Mouse (Mus musculus) urinary bladder, postnatal 10 days (tissue): ENCODE results near the gene Pitpnb.

ENCODE experiments used
- DNase-seq: peaks from one replicate; pipeline ENCODE4 v3.0.0; 2022; ENCODE audit warnings: low spot score

The Pitpnb gene

GRCm38 (mm10) chr5:111421424-111421823 is 90.9 kb downstream of the Pitpnb start:
- DNase-seq: no peak

- no peak for DNase-seq
These were observed 91.7 kb downstream of the Pitpnb start for GRCm38 (mm10) chr5:111422058-111422800.

- DNase-seq: no peak
These were observed 92.4 kb downstream of the Pitpnb start for GRCm38 (mm10) chr5:111423011-111423410.

- DNase-seq: no peak
These were observed 93.1 kb downstream of the Pitpnb start for GRCm38 (mm10) chr5:111423616-111424015.

GRCm38 (mm10) chr5:111425813-111426212 is 95.2 kb downstream of the Pitpnb start:
- DNase-seq: no peak

DNA sequence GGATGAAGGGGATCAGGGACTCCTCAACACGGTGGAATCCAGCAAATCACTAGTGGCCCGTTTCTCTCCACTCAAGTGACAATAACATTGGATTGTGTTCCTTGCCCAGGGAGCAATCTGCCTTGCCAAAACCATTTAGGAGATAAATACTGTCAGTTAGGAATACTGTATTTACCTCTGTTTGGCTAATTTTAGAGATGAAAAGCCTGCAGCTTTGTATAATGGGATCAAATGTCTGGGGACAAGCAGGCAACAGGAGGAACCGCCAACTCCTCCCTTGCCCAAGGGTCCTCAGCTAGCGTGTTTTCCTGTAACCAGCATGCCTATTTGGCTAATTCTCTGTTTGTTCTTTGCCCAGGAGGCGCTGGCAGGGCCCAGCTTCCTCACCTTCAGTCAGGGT is 95.7 kb downstream of the Pitpnb start:
- DNase-seq: no peak

DNA sequence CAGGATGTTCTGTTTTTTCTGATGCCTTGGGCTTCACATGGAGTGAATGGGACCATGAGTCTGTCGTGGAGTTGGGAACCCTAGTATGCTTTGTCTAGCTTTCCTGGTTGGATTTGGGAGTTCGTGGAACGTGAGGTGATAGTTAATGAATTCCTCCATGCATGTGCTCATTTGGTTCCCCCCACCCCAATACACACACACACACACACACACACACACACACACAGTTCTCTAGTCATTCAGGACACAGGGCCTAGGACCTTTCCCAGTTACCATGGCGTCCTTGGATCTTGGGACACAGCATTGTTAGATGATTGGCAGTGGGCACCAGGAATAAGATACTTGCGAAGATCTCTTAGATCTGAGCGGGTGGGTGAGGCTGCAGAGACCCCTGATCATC is 98.3 kb downstream of the Pitpnb start:
- no peak for DNase-seq

- DNase-seq: no peak
These were observed 99.2 kb downstream of the Pitpnb start for GRCm38 (mm10) chr5:111429726-111430125.

- DNase-seq: no peak
These were observed 100.6 kb downstream of the Pitpnb start for GRCm38 (mm10) chr5:111431007-111431730.

DNA sequence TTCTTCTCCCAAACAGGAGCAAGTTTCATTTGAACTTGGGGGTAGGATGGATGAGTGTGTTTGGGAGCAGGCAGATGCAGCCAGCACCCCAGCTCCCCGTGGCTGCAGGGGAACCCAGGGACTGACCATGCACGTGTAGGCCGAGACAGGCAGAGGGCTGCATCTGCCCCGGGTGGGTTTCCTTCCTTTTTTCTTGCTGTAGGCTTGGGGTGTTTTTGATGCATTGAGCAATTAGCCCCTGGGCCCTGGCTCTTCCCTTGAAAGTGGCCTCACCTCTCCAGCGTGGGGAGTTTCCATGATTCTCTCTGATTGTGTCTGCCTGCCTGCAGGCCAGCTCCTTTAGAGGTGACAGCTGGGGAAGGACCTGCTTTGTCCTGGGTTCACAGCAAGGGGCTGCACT is 102.3 kb downstream of the Pitpnb start:
- DNase-seq: no peak

- no peak for DNase-seq
These were observed 103.8 kb downstream of the Pitpnb start for GRCm38 (mm10) chr5:111434342-111434842.

DNA sequence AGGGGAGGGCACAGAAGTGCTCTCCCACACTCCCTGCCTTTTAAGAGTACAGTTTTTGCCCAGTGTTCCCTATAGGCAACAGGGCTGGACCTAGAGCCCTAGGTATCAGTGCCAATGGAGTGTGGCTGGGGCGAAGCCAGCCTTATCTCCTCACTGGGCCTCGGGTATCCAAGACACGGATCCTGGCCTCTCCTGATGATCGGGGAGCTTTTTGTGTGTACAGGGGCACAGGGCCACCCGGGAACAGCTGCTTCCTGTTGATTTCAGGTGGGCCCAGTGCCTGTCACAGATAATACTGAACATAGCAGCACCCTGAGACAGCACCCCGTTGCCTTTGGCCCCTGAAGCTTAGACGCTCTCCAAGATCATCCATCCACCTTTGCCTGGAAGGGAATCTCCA is 105.7 kb downstream of the Pitpnb start:
- DNase-seq: no peak

- DNase-seq: no peak
These were observed 106.6 kb downstream of the Pitpnb start for GRCm38 (mm10) chr5:111437205-111437604.
